Mouse (Mus musculus) cerebellum, postnatal 14 days (tissue): ENCODE results near the gene Reep3.

Source experiments
- DNase-seq, 2 experiments: peaks; one replicate each; pipeline ENCODE4 v3.0.0; 2021; ENCODE audit warnings: mixed read lengths in 2 of 2

The Reep3 gene

DNA sequence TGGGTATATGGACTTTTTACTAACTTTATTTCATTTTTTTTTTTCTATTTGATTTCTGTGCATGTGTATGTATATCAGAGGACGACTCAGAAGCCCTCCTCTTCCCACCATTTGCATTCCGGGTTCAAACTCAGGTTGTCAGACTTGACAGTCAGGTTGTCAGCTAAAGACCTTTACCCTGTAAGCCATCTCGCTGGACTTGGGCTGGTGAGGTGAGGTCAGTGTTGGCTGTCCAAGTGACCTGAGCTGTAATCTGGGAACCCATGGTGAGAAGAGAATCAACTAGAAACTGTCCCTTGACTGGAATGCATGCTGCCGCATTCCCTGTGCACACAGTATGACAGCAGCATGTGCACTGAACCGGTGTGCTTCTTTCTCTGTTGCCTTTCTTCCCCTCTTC lies 12.9 kb upstream of the Reep3 start:
- DNase-seq = no peak

DNA sequence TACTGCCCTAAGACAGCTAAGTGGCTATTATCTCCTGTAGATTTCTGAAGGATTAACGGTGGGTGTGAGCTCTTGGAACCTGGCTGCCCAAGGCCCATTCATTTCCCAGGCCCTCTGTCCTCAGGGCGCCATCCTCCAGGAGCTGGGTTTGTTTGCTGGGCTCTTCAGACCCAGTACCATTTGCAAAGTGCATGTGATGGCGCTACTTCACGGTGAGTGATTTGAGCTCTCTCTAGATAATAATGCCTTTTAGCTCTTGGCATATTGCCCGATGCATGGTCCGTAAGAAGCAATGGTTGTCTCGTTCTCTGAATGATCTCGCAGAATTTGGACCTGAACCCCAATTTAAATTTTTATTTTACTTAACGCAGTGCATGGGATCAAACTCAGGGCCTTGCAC lies 11.4 kb upstream of the Reep3 start:
- no peak for DNase-seq

DNA sequence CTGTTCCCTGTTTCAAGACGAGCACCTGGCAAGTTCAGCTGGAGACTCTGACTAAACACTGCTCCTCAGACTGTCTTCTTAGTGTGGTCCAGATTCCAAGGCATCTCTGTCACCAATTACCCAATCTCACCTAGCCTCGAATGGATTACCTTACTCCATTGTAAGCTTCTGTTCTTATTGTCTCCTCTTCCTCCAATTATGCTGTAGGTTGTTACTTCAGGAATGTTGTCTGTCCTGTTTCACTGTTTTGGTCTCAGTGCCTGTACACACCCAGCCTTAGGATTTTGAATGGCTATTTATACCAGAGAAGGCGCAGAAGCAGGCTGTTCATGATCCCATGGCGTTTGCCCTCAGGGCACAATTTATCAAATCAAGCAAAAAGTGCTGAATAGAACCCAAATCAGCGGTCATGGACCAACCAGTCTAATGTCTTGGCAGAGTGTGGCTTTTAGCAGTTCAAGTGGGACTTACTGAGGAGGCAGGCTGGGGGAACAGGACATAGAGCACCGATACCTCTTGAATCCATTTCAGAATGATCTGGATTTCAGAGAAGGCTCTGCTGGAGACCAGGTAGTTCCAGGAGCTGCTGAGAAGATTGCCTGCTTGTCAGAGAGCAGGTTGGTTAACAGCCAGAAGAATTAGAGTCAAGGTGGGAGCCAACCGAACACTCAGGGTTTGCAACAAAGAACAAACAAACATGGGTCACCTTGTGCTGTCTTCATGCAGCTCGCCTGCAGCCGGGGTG lies 10.4 kb upstream of the Reep3 start:
- peak in 1 of 2 experiments; percentile 64 for DNase-seq

DNA sequence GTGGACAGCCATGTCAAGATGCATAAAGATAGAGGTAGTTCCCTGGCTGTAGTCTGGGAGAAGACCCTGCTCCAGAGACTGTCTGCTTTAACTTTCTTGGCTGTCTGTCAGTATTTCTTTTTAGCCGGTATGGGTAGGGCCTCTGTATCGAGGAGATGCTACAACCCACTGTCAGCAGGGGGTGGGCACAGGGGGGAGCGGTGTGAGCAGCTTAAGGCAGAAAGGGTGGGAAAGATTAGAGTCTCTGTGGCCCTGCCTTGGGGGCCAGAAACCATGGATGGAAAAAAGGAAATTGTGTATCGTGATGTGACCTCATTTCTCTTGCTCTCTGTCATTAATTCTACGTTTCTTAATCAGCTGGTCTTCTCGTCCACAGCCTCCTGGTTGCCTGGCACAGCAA lies 9.7 kb upstream of the Reep3 start:
- no peak for DNase-seq

DNA sequence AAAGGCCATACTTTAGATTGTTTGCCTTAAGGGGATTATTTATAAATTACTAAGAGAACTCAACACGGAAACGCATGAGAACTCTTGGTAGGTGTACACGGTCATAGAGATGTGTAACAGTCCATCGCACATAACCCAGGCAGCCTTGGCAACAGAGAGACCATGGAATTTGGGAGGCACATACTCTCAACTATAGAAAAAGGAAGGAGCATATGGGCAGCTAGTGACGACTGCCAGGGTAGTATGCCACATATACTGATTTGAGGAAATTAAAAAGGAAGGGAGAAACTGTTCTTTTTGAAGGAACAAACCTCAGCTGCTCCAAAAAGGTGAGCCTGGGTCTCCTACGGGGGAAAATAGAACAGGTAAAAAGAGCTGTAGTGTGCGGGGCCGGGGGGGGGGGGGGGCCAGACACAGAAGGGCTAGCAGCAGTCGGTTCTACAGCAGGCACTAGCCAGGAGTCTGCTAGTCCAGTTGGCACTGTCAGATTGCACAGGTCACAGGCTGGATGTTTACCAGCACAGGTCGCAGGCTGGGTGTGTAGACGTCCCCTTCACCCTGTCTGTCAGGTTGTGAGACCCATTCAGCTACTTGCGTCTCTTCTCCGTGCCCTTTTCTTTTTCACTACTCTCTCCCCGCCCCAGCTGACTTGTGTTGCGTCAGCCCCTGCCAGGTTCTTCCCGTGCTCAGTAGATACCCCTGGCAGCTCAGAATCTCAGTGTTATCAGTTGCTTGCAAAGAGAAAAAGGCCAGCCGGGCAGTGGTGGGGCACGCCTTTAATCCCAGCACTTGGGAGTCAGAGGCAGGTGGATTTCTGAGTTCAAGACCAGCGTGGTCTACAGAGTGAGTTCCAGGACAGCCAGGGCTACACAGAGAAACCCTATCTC lies 8.8 kb upstream of the Reep3 start:
- DNase-seq = peak; percentile 72 to 77

DNA sequence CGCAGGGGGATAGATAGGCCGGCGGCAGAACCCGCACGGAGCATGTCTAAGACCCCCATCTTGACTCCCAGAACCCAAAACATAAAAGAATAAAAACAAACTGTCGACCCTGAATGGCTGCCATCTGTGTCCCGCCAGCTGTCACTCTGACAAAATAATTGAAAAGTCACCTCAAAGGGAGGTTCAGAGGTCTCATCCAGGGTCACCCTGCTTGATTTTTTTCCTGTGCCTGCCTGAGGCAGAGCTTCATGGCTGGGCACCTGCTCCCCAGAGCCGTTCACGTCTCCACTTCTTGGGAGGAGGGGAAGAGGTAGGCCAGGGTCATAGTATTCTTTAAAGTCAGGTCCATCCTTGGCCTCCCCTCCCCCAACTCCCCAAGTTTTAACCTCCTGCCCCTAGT lies 7.8 kb upstream of the Reep3 start:
- DNase-seq = no peak

DNA sequence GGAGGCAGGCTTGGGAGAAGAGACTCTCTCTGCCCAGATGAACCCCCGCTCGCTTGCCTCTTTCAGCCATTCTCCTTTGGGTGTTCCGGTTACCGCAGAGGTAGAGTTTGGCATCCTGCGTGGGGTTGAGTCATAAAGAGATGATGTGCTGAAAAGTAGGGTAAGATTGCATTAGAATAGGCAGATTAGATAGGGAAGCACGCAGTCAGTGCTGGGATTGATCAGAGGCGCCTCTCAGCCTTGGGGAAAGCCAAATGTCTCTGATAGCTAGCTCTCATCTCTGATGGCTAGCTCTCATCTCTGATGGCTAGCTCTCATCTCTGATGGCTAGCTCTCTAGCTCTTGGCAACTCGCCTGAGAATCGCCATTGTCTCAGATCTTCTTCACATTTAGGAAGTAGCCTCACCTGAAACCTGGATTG lies 4.1 kb upstream of the Reep3 start:
- peak in 1 of 2 experiments; percentile 51 for DNase-seq

DNA sequence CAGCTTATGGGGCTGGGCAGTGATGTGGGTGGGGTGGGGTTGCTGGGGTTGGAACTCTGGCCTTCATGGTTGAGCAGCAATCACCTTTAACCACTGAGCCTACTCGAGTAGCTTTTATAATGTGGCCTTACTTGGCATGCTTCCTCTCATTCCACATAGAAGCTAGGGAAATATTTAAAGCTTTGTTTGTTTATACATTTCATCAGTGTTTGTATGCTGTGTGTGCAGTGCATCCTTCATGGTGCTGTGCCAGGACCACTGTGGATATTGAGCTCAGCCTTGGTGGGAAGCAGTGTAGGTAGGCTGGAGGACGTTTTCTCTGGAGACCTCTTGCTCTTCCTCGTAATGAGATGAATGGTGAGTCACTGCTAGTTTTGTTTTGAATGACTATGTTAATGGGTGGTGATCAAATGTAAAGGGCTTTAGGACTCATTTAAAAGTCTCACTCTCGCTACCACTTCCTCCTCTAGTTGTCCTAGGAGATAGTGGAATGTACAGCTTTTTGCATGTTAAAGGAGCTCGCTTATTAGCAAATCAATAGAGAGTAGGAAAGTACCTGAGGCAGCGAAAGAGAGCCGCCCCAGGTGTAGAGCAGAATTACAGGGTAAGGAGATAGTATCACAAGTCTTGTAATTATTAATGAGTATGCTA lies 3.4 kb upstream of the Reep3 start:
- peak in 1 of 2 experiments; percentile 50 for DNase-seq

DNA sequence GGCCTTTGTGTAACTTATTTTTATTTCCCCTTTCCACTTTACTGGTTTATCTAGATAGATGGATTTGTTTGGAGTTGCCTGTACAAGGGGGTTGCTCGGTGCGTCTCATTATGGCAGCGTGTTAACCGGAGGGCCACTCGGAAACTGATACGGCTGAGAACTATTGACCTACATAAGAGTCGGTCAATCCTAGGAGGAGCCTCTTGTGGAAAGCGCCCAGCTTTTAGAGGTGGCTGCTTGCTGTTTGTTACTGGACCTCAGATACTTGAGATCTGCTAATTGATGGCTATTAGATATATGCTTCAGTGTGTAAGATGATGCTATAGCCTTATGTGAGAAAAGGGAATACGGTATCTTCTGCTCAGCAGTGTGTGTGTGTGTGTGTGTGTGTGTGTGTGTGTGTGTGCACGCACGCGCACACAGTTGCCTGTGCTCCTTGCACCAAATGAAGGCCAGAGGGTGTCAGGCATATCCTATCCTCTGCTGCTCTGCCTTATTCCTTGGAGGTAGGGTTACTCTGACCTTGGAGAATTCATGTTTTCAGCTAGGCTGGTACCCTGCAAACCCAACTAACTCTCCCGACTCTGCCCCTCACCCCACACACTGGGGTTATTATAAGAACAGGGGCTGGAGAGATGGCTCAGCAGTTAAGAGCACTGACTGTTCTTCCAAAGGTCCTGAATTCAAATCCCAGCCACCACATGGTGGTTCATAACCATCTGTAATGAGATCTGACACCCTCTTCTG lies 2.6 kb upstream of the Reep3 start:
- DNase-seq = no peak

DNA sequence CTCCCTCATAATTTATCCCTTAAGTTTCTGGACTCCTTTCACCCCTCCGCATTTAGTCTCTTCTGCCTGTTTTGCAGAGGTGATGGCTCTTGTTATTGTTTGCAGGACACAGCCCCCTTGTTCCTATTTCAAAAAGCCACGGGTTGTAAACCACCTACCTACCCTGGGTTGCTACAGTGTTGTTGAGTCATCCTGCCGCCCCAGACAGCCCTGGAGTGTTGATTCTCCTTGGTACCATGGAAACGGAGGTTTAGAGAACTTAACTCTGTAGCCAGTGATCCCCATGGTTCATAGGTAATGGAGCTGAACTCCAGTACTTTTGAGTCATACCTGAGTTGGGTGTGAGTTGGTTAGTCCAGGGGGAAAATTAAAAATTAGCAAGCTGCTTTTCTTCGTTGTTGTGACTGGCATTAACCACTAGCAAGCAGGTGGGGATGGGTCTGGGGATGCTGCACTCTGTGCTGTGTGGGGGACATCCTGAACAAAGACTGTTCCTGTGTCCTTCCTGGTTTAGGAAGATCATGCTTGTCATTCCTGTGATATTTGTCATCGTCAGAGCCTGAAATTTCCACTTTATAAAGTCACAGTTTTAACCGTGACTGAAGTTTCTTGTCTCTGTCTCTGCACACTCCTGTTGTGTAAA lies 1.8 kb upstream of the Reep3 start:
- no peak for DNase-seq

DNA sequence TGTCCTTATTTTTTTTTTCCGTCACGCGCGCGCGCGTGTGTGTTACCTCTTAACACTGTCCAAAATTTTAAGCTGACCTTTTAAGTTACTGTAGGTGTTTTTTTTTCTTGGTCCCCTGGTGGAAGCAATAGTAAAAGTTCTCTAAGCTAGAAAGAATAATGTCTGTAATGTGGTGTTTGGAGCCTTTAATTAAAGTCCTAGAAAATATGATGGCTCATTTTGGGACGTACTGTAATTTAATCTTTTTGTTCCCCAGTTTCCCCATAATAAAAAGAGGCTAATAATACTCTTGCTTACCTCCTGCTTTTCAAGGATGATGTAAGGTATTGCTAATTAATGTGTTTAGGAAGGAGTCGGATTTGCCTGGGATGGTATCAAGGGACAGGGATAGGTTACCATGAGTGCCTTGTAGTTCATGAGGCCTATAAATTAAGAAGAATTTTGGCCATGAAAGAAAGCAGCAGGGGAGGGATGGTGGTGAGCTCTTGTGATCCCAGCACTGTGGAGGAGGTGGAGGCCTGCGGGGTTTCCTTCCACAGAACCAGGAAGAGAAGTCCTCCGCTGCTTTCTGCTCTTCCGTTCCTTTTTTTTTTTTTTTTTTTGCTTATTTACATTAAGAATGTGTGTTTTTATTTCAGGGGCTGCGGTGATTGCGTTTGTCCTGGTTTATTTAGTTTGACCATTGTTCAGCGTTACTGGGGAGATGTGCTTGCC lies 849 bp upstream of the Reep3 start:
- DNase-seq = no peak

DNA sequence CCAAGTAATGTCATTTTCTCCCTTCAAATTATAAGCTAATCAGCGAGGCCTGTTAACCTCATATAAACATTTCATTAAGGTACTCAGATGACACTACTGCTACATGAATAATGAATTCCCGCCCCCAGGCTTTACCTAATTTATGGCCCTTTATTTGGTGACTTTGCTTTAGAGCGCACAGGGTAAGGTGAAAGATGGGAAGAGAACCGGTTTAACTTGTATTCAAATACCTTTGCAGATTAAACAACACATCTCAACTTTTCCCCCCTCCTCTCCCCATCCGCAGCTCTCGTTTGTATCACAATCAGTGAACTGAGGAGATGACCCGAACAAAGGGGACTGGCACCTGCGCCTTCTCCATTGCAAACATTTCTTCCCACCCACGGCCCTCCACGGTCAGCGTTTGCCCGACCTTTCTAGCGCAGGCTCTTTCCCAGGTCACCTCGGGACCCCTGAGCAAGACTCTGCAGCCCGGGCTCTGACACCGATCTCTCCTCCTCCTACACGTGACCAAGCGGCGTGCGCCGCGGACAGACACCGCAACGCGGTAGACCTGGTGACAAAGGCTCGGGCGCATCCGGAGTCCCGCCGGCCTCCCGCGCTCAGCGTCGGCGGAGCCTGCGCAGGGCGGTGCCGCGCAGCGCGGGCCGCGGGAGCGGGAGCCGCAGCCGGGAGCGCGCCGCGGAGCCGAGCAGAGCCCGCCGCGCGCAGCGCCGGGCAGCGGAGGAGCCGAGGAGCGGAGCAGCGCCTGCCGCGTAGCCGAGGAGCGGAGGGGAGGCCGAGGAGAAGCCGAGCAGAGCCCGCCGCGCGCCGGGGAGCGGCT lies 736 bp downstream of the Reep3 start, which contains the start of gene Jmjd1c:
Jmjd1c (plus strand) TSS at position 328 of the 823 bp plus-strand sequence.
- peak; percentile 87 to 92 for DNase-seq

DNA sequence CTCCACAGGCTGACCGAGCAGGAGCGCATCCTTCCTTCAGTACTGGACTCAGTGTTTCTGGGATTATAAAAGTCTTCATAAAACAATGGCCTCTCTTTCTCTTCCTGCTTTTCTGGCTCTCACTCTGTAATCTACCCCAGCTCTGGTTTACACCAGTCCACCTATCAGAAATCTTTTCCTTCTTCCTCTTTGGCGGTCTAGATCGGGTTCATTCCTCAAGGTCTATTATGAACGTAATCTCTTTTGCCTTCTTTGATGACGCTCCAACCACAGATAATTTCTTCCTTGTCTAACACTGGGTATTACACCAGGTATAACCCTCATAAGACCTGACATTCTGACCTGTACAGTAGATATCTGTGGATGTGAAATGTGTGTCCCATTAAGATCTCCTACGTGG lies 1.8 kb downstream of the Reep3 start:
- no peak for DNase-seq

DNA sequence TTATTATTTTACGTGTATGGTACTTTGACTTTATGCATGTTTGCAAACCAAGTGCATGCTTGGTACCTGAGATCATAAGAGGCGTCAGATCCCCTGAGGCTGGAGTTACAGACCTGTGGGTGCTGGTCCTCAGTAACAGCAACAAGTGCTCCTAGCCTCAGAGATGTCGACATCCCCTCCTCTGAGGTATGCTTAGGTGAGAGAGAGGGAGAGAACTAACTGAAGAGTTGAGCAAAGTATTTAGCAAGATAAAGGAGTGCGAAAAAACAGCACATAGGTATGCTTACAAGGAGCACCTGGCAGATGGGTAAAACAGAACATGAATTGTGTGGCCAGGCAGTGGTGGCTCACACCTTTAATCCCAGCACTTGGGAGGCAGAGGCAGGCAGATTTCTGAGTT lies 6.1 kb downstream of the Reep3 start:
- no peak for DNase-seq

DNA sequence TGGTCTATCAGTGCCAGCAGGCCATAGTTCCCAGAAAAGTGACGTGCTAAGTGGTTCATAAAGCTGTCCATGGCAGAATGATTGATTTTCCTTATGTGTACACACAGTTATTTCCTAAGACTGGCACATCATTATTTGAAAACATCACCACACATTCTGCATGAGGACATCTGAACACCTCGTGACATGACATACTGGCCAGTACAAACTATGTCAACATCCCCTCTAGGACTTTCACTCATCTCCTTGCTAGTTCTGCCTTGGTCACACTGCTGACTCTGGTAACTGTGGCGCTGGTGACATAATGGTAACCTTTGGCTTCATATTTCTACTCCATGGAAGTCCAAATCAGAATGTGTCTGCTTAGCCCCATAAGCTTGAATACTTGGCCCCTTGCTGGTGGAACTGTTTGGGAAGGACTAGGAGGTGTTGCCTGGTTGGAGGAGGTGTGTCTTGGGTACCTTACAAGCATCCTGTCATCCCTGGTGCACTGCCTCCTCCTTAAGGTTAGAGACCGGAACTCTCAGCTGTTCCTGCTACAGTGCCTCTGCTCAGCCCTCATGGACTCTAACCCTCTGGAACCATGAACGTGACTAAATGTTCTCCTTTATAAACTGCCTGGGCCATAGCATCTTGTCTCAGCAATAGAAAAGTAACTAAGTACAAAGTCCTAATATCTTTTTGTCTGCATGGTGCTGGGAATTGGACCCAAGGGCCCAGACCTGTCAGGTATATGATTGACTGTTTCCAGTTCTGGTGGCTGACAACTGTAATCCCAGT lies 9.1 kb downstream of the Reep3 start:
- no peak for DNase-seq

DNA sequence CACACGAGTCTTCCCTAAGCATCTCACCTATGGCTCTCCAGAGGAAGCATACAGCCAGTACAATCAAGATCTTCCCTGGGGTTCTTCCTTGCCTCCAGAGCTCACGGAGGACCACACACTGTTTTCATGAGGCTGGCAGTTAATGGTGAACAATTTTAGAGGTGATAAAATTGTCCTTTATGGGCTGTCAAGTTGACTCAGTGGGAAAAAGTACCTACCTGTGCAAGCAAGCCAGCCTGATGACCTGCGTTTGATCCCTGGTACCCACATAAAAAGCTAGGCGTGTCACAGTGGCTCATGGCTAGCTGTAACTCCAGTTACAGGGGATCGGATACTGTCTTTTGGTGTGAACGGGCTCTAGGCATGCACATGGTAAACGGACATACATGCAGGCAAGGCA lies 10.8 kb downstream of the Reep3 start:
- no peak for DNase-seq

DNA sequence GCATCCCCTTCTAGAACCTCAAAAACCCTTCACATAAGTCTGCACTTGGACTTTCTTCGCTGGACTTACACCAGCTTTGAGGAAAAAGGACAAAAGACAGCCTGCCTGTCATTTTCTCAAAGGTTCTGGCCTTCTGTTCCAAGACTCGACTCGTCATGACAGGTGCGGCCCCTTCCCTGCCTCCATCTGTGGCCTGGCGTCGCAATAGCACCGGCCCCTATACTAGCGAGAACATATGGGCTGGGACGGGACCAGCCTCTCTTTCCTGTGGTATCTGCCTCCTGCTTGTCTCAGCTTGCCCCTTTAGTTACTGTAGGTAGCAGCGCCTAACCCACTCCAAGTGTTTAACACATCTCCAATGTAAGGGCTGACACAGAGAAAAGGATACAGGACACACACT lies 11.6 kb downstream of the Reep3 start:
- DNase-seq = peak; percentile 81 to 87

DNA sequence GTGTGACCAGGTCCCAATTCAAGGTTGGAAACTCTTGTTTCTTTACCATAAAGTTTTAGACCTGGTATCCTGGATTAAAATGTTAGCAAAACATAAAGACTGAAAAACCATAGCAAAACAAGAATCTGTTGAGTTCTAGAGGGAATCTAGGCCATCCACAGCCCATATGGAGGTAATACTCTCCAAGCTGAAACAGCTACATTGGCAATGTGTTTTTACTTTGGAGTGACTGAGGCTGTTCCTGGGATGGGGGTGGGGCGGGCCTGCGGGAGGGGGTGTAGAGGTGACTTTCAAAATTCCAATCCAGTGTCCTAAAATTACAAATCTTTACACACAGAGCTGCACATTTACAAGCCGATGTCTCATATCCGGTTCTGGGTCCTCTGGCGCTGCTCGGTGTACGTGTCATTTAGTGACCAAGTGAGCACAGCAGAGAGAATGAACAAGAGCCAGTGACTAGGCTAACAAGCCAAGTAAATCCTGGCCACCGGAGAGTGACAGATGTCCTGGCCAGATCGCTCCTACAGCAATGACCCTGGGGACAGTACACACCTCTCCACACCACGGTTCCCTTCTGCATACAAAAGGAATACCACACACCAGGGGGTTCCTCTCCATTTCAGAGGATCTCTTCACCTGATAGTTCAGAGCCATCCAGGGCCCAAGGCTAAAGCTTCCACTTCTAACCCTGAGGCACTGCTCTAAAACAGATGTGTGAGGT lies 13.1 kb downstream of the Reep3 start:
- DNase-seq = peak; percentile 79 to 92

DNA sequence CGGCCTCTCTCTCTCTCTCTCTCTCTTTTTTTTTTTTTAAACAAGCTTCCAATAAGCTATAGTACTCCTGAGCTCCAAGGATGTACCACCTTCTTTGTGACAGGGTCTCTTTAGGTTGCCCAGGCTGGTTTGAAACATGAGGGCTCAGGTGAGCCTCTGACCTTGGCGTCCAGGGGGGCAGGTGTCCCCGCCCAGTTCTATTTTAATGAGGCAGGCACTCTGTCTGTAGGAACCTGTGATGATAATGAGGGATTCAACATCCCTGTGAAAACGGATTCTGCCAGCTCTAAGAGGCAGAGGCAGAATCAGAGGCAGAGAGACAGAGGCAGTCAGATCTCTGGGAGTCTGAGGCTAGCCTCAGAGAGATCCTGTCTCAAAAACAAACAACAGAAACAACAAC lies 14.2 kb downstream of the Reep3 start:
- no peak for DNase-seq
